Mouse (Mus musculus) neural tube, embryonic 11.5 days (tissue): ENCODE measurements around the gene Sstr4. TPM values are rescaled to one million over a fixed set of nuclear protein-coding genes. Genes with fewer than 3 reads are reported as not detected.

Source experiments
- ATAC-seq: fragments of 200-750 bp; cut with Nextera tagmentation; 2 replicates; pipeline ENCODE4 v1.8.0; 2017; ENCODE audit warnings: moderate number of reproducible peaks, mild to moderate bottlenecking, moderate TSS enrichment, moderate library complexity; ENCODE audit not compliant: insufficient read depth, low FRiP score, low TSS enrichment
- DNase-seq: peaks from one replicate; pipeline ENCODE4 v3.0.0-alpha.2; 2015; ENCODE audit warnings: low spot score
- H3K27ac ChIP-seq: fragments of 300-500 bp; sonication (generic); 2 replicates; pipeline ENCODE4 v1.5.1; 2014; ENCODE audit warnings: low read depth, mild to moderate bottlenecking, low read length
- H3K27me3 ChIP-seq: fragments of 300-500 bp; sonication (generic); 2 replicates; pipeline ENCODE4 v1.6.1; 2014; ENCODE audit warnings: mild to moderate bottlenecking, low read length, mixed read lengths; ENCODE audit not compliant: control insufficient read depth, insufficient read depth
- H3K36me3 ChIP-seq: fragments of 300-500 bp; sonication (generic); 2 replicates; pipeline ENCODE4 v1.6.1; 2014; ENCODE audit warnings: mild to moderate bottlenecking, low read length, moderate library complexity, mixed read lengths; ENCODE audit not compliant: control insufficient read depth, insufficient read depth
- H3K4me1 ChIP-seq: fragments of 300-500 bp; sonication (generic); 2 replicates; pipeline ENCODE4 v1.6.1; 2014; ENCODE audit warnings: low read length, mixed read lengths; ENCODE audit not compliant: control insufficient read depth, insufficient read depth
- H3K4me2 ChIP-seq: fragments of 300-500 bp; sonication (generic); 2 replicates; pipeline ENCODE4 v1.6.1; 2014; ENCODE audit warnings: low read depth, mild to moderate bottlenecking, moderate library complexity
- H3K4me3 ChIP-seq: fragments of 300-500 bp; sonication (generic); 2 replicates; pipeline ENCODE4 v1.5.1; 2014; ENCODE audit warnings: low read depth, low read length
- H3K9ac ChIP-seq: fragments of 300-500 bp; sonication (generic); 2 replicates; pipeline ENCODE4 v1.6.1; 2014; ENCODE audit warnings: mild to moderate bottlenecking, low read length
- H3K9me3 ChIP-seq: fragments of 300-500 bp; sonication (generic); 2 replicates; pipeline ENCODE4 v1.6.1; 2016; ENCODE audit warnings: low read length; ENCODE audit not compliant: control insufficient read depth
- WGBS: fragments of 180-500 bp; shearing (Covaris S2); extraction: QIAGEN DNeasy Blood & Tissue Kit; methylation state at CpG from one replicate; pipeline ENCODE4 v1.1.7; 2014; 5-methylcytosine and 5-hydroxymethylcytosine counted together
- polyA plus RNA-seq: library from polyadenylated mRNA; unstranded; fragments of >200 nt; fragmentation: Nextera tagmentation; extraction: Ambion mirVana; gene quantifications from 2 replicates; pipeline ENCODE4 v1.2.1, GENCODE M21; 2014

The Sstr4 gene
- polyA plus RNA-seq, 1 experiment from 2014 or later = 0.80 TPM

DNA sequence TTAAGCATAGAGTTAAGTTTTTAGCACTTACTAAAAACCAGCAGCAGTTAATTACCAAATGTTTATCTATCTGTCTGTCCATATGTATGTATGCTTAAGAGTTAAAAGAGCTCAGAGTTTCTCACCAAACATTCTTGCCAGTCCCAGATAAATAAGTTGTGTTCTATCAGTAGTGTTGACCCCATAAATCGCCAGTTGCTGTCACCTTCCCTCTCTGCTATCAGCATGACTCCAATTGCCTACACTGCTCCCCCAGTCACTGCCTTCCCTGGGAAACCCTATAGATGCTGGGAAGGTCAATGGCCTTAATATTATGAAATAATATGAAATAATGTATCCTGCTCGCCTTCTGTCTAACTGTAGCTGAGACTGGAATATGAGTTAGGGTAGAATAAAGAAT lies 37.2 kb downstream of the Sstr4 start:
- no peaks in the 10 kb centered on the region for H3K4me1 ChIP-seq
- no peaks in the 10 kb centered on the region for H3K27me3 ChIP-seq
- no peak overlapping the region for H3K9ac ChIP-seq
- H3K4me2 ChIP-seq = no peak overlapping the region
- H3K27ac ChIP-seq = no peak overlapping the region
- no peak overlapping the region for H3K4me3 ChIP-seq
- H3K36me3 ChIP-seq = no peaks in the 10 kb centered on the region
- WGBS = 66% methylated on average over 2 of the region's 2 CpGs
- H3K9me3 ChIP-seq = no peaks in the 10 kb centered on the region
- ATAC-seq (no peak), DNase-seq (no peak)

DNA sequence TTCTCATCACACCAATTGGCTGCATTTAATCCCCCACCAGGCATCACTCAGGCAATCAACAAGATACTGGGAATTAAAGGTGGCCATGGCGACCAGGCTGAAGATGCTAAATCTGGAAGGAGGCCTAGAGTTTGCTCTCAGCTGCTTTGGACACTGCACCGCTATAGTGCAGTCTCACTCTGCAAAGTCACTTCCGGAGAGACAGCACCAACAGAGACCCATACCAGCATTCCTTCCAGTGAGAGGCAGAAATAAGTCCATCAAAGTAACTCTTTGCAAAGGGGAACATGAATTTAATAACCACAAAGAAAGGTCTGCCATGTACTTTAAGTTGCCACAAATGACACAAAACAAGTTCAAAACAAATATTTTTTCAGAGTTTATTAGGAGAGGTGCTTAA lies 41.1 kb downstream of the Sstr4 start:
- no peaks in the 10 kb centered on the region for H3K9me3 ChIP-seq
- WGBS = 60% methylated on average over 3 of the region's 3 CpGs
- no peak overlapping the region for H3K4me3 ChIP-seq
- no peaks in the 10 kb centered on the region for H3K27me3 ChIP-seq
- ATAC-seq (no peak), DNase-seq (no peak)
- H3K4me2 ChIP-seq = no peak overlapping the region
- H3K36me3 ChIP-seq = no peaks in the 10 kb centered on the region
- H3K27ac ChIP-seq = no peak overlapping the region
- H3K9ac ChIP-seq = no peak overlapping the region
- no peaks in the 10 kb centered on the region for H3K4me1 ChIP-seq

DNA sequence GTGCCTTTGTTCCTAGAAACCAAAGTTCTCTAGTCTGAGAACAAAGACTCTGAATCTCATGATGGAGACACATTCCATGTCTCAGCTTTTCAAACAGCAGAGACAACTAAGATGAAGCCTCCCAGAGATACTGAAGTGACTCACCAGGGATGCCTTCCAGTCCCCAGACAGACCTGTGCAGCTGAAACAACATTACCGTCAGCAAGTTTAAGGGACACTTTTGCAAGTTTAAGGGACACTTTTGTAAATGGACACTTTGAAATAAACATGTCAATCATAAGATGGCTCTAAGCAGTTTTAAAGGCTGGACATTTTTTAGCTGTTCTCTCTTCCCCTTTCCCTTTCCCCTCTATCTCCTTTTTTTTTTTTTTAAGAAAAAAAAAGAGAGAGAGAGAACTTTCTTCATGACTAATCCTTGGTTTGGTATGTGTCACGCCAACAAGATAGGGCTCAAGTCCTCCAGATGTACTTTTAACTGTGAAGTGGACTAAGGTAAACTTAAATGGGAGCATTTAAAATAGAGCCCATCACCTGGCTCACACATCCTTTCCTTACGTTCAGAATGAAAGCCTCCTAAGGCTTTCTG lies 44.6 kb downstream of the Sstr4 start:
- Histone ChIP-seq H3K4me3 (no peak overlapping the region), H3K9ac (no peak overlapping the region), H3K4me1 (no peaks in the 10 kb centered on the region), H3K36me3 (no peaks in the 10 kb centered on the region), H3K27me3 (no peaks in the 10 kb centered on the region), H3K27ac (no peak overlapping the region), H3K9me3 (no peaks in the 10 kb centered on the region), H3K4me2 (no peak overlapping the region)
- no peak for ATAC-seq
- WGBS = 62% methylated on average over 3 of the region's 3 CpGs
- DNase-seq = no peak

DNA sequence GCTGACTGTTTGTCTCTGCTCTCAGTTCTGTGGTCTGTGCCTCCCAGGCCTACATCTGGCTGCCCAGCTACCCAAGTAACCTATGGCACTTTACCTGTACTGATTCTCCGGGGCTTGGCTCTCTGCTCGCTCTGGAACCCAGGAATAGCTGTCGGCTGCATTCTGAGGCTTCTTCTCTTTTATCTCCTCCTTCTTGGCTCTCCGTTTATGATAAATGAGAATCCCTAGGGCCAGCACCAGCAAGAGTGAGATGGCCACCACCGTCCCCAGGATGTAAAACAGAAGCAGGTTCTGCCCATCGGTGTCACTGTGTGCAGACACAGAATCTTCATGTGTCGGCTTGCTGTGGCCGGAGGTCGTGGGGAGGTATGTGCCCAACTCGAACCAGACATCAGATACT lies 46.3 kb downstream of the Sstr4 start:
- Histone ChIP-seq H3K36me3 (no peaks in the 10 kb centered on the region), H3K27ac (no peak overlapping the region), H3K9ac (no peak overlapping the region), H3K4me2 (no peak overlapping the region), H3K27me3 (no peaks in the 10 kb centered on the region), H3K4me3 (peak overlapping the region; percentile 10; the same call in 1 of the 2 replicates), H3K4me1 (no peaks in the 10 kb centered on the region), H3K9me3 (no peaks in the 10 kb centered on the region)
- WGBS = 92% methylated on average over 10 of the region's 10 CpGs
- no peak for DNase-seq
- no peak for ATAC-seq

DNA sequence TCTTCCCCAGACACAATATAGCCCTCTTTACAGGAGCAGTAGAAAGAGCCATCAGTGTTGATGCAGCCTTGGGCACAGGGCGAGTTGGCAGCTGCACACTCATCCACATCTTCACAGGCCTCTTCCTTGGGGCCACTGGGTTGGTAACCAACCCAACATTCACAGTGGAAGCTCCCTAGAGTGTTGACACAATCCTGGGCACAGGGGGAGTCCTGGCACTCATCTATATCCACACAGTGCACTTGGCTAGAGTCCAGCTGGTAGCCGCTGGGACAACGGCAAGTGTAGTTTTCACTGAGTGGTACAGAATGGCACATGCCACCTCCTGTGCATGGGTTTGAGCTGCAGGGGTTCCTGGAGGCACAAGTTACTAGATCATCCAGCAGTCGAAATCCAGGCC lies 47.0 kb downstream of the Sstr4 start:
- no peak for ATAC-seq
- Histone ChIP-seq H3K4me2 (0 out of 2 replicates have a peak overlapping the region, but pooled peaks have one; percentile 2), H3K9me3 (no peaks in the 10 kb centered on the region), H3K4me1 (no peaks in the 10 kb centered on the region), H3K4me3 (peak overlapping the region; percentile 2; the same call in 1 of the 2 replicates), H3K27me3 (no peaks in the 10 kb centered on the region), H3K36me3 (no peaks in the 10 kb centered on the region), H3K27ac (no peak overlapping the region), H3K9ac (no peak overlapping the region)
- 80% methylated on average over 4 of the region's 4 CpGs for WGBS
- DNase-seq = no peak

DNA sequence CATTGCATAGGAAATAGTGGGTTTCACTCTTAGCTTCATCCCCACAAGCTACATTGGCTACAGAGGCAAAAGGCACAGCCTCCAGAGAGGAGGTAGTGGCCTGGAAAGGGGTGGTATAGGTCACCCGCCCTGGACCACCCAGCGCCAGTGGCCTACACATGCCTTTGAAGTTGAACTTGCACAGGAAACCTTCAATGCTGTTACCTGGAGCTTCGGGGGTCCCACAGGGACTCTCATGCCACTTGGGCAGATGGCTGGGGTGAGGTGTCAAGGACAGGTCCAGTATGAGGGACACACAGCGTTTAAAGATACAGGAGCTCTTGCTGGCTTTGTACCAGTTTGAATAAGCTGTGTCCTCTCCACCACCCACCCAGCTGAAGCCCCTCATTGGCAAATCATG lies 47.6 kb downstream of the Sstr4 start:
- Histone ChIP-seq H3K9me3 (no peaks in the 10 kb centered on the region), H3K36me3 (no peaks in the 10 kb centered on the region), H3K9ac (no peak overlapping the region), H3K27ac (no peak overlapping the region), H3K4me1 (no peaks in the 10 kb centered on the region), H3K4me3 (no peak overlapping the region), H3K27me3 (no peaks in the 10 kb centered on the region), H3K4me2 (no peak overlapping the region)
- no peak for DNase-seq
- 86% methylated on average over 4 of the region's 4 CpGs for WGBS
- ATAC-seq = no peak

DNA sequence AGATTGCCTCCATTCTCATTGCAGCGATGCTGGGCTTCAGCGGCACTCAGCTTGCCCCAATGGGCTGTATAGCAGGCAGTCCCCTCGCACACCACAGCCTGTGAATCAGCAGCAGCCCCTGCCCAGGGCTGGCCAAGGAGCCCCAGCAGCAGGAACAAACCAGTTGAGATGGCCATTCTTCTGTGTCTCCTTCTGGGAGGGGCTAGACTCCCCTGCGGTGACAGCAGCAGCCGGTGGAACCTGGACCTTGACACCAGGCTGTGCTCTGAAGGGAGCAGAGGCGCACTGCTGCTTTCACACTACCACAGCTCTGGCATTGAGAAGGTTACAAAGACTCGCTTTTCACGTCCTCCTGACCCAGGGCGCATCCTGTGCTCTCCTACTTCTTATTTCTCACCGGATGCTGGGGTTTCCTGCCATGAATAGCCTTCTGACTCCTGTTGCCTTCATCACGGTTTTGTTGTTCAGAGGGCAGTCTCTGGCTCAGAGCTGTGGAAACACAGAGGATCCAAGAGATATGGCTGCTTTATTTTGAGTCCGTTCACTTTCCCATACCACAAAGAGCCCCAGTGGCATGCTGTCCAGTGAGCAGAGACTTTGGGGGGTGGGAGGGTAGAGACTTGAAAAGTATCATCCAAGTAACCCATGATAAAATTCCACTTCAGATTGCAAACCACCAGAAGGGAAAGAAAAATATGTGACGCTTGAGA lies 48.3 kb downstream of the Sstr4 start, which contains the start of gene Cd93:
Cd93 (minus strand) TSS at position 315 of the 710 bp plus-strand sequence.
- no peak within 1 kb of the TSS for H3K9ac ChIP-seq
- H3K27ac ChIP-seq = no peak within 1 kb of the TSS
- DNase-seq (peak; percentile 15), ATAC-seq (0 out of 2 replicates have a peak, but pooled peaks have one; percentile 32)
- H3K4me1 ChIP-seq = no peaks in the 10 kb centered on the region
- WGBS = 61% methylated on average over 13 of the region's 13 CpGs
- no peaks in the 10 kb centered on the region for H3K27me3 ChIP-seq
- H3K4me3 ChIP-seq = no peak within 1 kb of the TSS
- H3K36me3 ChIP-seq = no peaks in the 10 kb centered on the region
- H3K4me2 ChIP-seq = no peak within 1 kb of the TSS
- H3K9me3 ChIP-seq = no peaks in the 10 kb centered on the region

DNA sequence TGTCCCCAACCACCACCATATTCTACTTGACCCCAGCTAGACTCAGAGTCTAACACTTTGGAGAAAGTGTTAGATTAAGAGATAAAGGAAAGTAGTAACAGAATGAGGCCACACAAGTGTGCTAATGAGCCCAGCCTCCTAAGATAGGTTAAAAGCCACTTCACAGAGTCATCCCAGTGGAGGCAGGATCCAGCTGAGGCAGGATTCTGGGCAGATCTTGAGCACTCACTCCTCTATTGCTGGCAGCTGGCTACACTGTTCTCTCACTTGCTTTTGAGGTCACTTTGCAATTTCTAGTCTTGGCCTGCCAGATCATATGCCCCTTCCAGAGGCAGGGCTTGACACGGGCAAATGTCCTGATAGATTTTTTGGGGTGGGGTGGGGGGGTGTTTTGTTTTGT lies 49.3 kb downstream of the Sstr4 start:
- DNase-seq (no peak), ATAC-seq (no peak)
- H3K9me3 ChIP-seq = no peaks in the 10 kb centered on the region
- H3K4me1 ChIP-seq = no peaks in the 10 kb centered on the region
- no peak overlapping the region for H3K27ac ChIP-seq
- H3K9ac ChIP-seq = no peak overlapping the region
- no peak overlapping the region for H3K4me3 ChIP-seq
- H3K4me2 ChIP-seq = no peak overlapping the region
- 54% methylated on average over 1 of the region's 1 CpGs for WGBS
- no peaks in the 10 kb centered on the region for H3K36me3 ChIP-seq
- H3K27me3 ChIP-seq = no peaks in the 10 kb centered on the region

DNA sequence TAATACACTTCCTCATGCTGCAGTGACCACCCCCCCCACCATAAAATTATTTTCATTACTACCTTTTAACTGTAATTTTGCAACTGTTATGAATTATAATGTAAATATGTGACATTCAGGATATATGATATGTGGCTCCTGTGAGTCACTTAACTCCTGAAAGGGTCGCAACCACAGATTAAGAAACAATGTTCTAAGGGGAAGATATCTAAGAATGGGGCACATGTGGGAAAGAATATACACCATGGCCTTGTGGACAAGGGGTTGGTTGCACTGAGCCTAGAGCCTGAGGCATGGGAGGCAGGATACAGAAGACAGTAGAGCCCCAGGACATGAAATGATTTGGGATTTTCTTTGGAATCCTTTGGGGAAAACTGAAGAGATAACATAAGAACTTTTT lies 50.5 kb downstream of the Sstr4 start:
- H3K4me1 ChIP-seq = no peaks in the 10 kb centered on the region
- 90% methylated on average over 1 of the region's 1 CpGs for WGBS
- H3K9me3 ChIP-seq = no peaks in the 10 kb centered on the region
- ATAC-seq = no peak
- no peak overlapping the region for H3K27ac ChIP-seq
- H3K4me2 ChIP-seq = no peak overlapping the region
- H3K4me3 ChIP-seq = no peak overlapping the region
- DNase-seq = no peak
- H3K36me3 ChIP-seq = no peaks in the 10 kb centered on the region
- no peak overlapping the region for H3K9ac ChIP-seq
- H3K27me3 ChIP-seq = no peaks in the 10 kb centered on the region
